Mouse (Mus musculus) 3134 (cell line): ENCODE measurements around the gene Inha.

Source experiments
- DNase-seq: peaks from one replicate; pipeline ENCODE4 v3.0.0-alpha.2; 2011; ENCODE audit warnings: low spot score; ENCODE audit not compliant: insufficient read length; ENCODE audit errors: extremely low read depth

The Inha gene

GRCm38 (mm10) chr1:75507006-75507405 lies at the start of gene Inha:
Gene Inha, plus strand, starts transcription at chr1:75507077.
- DNase-seq, result no peak

DNA sequence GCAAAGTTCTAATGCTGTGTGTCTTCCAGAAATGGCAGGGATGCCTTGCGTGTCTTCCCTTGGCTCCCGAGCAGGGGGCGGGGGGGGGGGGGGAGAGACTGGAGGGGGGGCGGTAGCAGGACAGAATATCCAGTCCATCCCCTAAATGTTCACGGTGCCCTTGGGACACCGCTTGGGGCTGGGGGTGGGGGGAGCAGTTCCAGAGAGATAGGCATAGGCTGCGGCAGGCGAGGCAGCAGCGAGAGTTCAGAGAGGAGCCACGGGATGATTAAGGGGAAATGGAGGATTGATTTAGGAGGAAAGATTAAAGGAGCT lies 49.2 kb upstream of the Inha start:
- no peak for DNase-seq

GRCm38 (mm10) chr1:75458025-75458788 lies 48.7 kb upstream of the Inha start:
- DNase-seq, result peak; percentile 61

DNA sequence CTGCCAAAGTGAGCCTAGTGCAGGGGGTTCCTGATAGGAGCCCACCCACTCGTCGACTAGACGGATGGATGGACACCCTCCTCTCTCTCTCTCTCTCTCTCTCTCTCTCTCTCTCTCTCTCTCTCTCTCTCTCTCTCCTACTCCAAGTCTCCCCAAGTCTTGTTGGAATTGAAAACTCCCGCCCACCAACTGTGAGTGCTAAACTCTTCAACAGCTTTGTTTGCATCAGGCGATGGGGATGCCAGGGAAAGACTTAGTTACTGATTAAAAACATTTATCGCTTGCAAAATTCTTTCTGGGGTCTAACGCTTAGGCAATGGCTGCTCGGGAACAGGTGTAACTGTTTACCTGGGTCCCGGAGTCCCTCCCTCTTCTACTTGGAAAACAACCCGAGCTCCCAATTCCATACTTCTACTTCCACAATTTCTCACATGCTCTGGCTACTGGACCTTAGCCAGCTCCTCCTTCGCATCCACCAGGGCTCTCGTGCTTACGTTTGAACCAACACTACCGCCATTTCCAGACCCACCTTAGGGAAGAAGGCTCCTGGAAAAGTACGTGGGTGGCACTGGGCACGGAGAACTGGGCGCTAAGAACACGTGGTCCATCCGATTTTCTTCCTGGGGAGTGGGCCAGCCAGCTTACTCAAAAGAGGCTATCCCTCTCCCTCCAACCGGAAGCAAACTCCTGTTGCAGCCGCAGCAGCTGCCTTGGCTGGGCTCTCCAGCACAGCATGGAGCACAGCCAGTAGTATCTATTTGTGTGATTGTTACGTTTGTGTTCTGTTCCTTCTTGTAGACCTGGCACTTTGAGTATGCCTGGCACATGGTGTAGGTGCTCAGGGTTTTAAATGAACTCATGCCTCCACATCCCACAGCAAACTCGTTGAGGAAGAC lies 47.8 kb upstream of the Inha start:
- DNase-seq, result no peak

- no peak for DNase-seq
These were observed 46.6 kb upstream of the Inha start for GRCm38 (mm10) chr1:75460297-75460696.

- DNase-seq, result no peak
These were observed 44.2 kb upstream of the Inha start for GRCm38 (mm10) chr1:75462636-75463035.

DNA sequence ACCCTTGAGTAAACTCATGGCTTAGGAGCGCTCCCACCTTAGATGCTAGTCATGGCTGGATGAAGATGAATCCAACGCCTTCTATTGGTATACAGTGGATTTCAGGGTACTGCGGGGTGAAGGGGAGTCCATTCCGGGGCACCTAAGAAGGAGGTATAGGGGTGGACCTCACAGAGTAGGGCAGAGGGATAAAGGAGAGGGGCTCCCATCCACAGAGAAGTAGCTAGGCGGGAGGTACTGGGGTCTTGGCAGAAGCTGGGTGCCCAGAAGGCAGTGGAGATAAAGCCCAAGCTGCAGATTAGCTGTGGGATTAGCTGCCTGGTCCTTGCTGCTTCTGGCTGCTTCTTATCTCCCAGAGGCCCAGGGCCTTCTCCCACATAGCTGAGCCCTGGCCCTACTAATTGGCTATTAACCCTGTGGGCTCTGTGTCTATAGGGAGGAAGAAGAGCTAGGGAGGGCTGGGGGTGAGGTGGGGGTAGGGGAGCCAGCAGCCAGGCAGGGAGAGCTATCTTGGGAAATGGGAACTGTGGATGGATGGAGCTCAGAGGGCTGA lies 43.1 kb upstream of the Inha start:
- DNase-seq, result no peak

DNA sequence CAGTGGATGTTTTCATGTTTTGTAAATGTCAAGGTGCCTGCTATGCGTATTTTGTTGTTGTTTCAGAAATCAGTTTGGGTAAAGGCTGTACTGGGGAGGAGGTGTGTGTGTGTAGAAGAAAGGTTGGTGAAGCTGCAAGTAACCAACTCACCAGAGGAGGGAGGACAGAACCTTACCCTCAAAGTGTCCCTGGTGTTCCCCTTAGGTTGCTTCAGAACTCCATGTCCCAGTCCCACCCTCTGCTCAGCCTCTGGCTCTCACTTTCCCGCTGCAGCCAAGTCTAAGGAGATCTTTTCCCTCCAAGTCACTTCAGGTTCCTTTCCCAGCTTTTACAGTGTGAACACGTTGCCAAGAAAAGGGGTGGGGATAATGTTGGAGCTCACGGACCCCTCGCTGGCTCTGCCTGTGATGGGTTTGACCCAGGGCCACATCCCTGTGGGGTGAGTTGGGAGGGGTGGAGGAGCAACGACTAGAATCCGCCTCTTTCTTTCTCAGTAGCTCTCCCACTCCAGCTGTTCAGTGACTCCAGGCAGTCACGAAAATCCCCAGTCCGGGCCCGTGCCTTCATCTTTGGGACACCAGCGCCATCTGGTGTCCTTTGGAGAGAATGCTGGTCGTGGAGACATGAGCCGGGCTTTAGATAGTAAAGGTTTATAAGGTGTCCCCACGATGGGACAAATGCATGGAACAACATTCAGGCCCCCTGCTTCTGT lies 39.5 kb upstream of the Inha start:
- DNase-seq, result peak; percentile 64

GRCm38 (mm10) chr1:75469287-75469825 lies 37.5 kb upstream of the Inha start:
- no peak for DNase-seq

DNA sequence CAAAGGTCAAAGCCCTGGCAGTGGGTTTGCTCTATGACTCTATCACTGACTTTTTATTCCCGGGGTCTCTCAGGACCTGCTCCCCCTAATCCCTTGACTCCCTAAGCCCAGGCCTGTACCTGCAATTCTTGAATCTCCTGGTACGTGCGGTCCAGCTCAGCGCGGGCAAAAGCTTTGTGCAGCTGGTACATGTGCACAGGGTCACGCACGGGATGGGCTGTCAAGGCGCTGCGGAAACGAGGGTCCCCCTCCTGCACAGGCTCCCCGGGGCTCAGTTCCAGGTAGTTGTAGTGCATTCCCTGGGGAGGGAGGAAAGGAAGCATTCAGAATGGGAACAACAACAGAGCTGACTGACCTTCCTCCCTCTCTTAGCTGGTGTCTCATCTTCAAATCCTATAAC lies 30.4 kb upstream of the Inha start:
- DNase-seq, result no peak

GRCm38 (mm10) chr1:75477264-75477965 lies 29.5 kb upstream of the Inha start:
- peak; percentile 75 for DNase-seq

- DNase-seq, result no peak
These were observed 28.9 kb upstream of the Inha start for GRCm38 (mm10) chr1:75477966-75478290.

DNA sequence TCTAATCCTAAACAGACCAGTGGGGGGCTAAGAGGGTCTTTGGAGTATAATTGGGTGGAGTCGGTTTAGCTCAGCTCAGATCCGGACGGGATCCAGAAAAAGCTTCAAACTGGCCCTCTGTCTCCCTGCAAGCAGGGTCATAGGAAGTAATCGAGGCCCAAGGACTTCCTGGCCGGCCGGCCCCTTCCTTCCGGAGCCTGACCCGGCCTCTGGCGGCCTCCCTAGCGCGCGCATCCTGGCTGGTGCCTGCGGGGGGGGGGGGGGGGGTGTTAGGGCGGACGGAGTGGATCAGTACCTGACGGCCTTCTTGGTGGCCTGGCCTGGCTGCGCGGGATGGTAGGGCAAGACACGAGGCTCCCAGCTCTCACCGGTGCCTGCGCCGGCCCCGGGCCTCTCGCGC lies 28.4 kb upstream of the Inha start:
- no peak for DNase-seq

DNA sequence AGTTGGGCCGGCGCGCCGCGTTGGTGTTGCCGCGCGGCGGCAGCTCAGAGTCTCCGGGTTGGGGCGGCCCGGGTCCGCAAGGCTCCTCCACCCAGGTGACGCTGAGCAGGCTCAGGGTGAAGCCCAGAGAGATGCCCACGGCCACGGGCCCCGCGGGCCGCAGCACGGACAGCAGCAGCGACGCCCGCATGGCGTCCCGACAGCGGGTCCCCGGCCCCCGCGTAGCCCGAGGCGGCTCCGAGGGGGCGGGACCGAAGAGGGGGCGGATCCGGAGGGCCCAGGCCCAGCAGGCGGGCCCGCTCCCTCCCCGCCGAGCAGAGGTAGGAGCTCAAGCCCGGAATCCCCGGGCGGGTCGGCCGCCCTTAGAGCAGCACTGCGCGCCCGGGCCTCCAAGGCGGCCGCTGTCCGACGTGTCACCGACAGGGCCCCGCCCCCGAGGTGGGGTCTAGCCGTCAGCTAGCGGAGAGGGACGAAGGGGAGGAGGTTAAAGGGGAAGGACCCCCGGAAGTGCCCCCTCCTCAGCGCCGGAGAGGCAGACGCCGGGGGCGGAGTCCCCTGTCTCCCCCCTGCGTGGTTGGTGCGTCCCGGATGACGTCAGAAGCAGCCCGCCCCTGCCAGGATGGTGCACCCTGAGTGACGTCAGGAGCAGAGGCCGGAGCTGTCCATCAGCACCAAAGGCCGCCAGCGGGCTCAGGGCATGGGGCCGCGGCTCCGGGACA lies 27.8 kb upstream of the Inha start, which contains the start of the genes Chpf and Tmem198:
Chpf (minus strand) TSS at position 392 of the 719 bp plus-strand sequence.
Tmem198 (plus strand) TSS at position 617 of the 719 bp plus-strand sequence.
- DNase-seq, result peak; percentile 96

DNA sequence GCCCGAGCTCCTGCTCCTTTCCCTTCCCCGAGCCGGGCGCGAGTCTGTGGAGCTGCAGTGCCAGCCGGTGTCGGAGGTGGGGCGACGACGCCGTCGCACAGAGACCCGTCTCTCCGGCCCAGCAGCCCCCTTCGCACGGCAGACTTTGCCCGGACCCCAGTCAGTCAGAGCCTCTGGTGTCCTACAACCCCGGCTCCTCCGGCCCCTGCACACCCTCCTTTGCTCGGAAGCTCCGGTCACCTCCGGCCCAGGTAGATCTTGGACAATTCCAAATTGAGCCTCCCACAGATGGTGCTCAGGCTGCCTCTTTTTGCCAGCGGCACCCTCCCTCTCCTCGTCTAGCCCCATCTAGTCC lies 27.3 kb upstream of the Inha start:
- no peak for DNase-seq

GRCm38 (mm10) chr1:75480036-75480435 lies 26.8 kb upstream of the Inha start:
- no peak for DNase-seq

GRCm38 (mm10) chr1:75480735-75481134 lies 26.1 kb upstream of the Inha start:
- no peak for DNase-seq

DNA sequence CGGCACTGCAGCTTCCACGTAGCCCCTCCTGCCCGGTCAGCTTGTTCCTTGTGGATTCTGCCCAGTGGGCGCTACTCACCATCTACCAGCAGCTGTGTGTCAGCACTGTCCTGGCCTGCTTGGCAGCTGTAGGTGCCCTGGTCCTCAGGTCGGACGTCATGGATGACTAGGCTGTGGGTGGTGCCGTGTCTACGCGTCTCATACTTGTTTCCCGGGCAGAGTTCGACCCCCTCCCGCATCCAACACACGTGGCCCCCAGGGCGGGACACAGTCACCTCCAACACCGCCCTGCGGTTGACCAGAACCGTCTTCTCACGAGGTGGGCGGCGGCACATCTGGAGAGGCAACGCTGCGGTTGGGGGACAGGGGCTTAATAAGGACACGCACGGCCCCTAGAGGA lies 20.3 kb upstream of the Inha start:
- DNase-seq, result no peak

GRCm38 (mm10) chr1:75487040-75487404 lies 19.9 kb upstream of the Inha start:
- DNase-seq, result no peak
